ENCODE assay signal across 15 mouse cellular contexts in the genomic region with DNA sequence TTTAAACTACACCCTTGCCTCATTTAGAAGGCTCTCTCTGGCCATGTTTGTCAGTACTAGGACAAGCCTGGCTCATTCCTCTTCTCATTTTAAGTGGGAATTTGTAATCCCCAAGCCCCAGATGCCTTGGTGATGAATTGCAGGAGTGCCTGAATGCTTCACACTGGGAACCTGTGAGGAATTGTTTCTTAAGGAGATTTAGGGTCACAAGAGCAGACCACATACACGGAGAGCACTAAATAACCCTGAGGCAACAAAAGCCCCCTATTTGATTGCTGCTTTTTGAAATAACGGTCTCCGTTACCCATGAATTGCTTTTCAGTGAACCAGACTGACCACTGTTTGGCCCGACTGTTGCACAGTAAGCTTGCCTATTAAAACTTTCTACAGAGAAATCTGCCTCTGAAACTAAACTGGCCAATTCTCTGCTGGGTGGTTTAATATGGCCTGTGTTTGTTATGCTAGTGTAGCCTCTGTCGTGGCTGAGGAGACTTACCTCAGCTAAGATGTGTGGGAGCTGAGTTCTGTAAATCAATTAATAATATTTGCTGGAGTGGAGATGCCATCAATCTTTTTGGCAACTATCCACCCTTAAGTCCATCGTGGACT.
DNase-seq lines count a peak whose midpoint lies in the region; ATAC-seq and TF ChIP-seq lines count a peak whose summit lies in the region.
"Had no signal": no experiment of that assay in that cellular context is flagged by ENCODE, and none has a peak within 500 bp of the region (broad histone marks: within the 10 kb centered on the region; RNA-seq: fewer than 3 reads in every experiment).

No protein-coding gene starts in this region.

- ATAC-seq in kidney, embryonic 16.5 days (ENCODE audit: low FRiP score, low TSS enrichment): peak; percentile 57; the same call in 1 of the 2 replicates
- ATAC-seq in hindbrain, embryonic 13.5 days (ENCODE audit: low FRiP score): peak; percentile 44; the same call in 1 of the 2 replicates
- peak; percentile 87 for ATAC-seq in neural tube, embryonic 13.5 days (ENCODE audit: low read depth)
- no peak for ATAC-seq in activated CD4-positive, CD25-positive, alpha-beta regulatory T cell, adult 4 months

- no peaks in the 10 kb centered on the region for H3K36me3 ChIP-seq in kidney, embryonic 16.5 days (ENCODE audit: insufficient read depth, low read length)
- no peaks in the 10 kb centered on the region for H3K36me3 ChIP-seq in kidney, adult 2 months (ENCODE audit: control insufficient read depth, insufficient read depth, low read length)
- no peaks in the 10 kb centered on the region for H3K36me3 ChIP-seq in hindbrain, embryonic 13.5 days
- H3K36me3 ChIP-seq in neural tube, embryonic 13.5 days: no peaks in the 10 kb centered on the region
- no peaks in the 10 kb centered on the region for H3K36me3 ChIP-seq in heart, adult 2 months (ENCODE audit: control insufficient read depth, insufficient read depth, low read length)
- H3K36me3 ChIP-seq: heart, embryonic 15.5 days; lung, embryonic 15.5 days had no signal

- no peak overlapping the region for H3K9ac ChIP-seq in kidney, embryonic 16.5 days (replicated peaks; ENCODE audit: low read length)
- no peak overlapping the region for H3K9ac ChIP-seq in hindbrain, embryonic 13.5 days
- no peak overlapping the region for H3K9ac ChIP-seq in neural tube, embryonic 13.5 days
- no peak overlapping the region for H3K9ac ChIP-seq in heart, adult 2 months (ENCODE audit: low read depth, low read length)
- H3K9ac ChIP-seq: heart, embryonic 15.5 days; lung, embryonic 15.5 days had no signal

- intact Hi-C loops in heart, adult 2 months (cut with DNase I): no loop called here

- WGBS in kidney, embryonic 16.5 days: 18% methylated on average over 6 of the region's 6 CpGs
- WGBS in kidney, adult 2 months: 35% methylated on average over 6 of the region's 6 CpGs
- WGBS in hindbrain, embryonic 13.5 days: 11% methylated on average over 6 of the region's 6 CpGs
- WGBS in neural tube, embryonic 13.5 days: 4% methylated on average over 6 of the region's 6 CpGs
- WGBS in heart, adult 2 months: 76% methylated on average over 6 of the region's 6 CpGs

- H3K4me1 ChIP-seq in kidney, embryonic 16.5 days (ENCODE audit: insufficient read depth, low read length): no peaks in the 10 kb centered on the region
- no peaks in the 10 kb centered on the region for H3K4me1 ChIP-seq in kidney, adult 2 months (ENCODE audit: control insufficient read depth, insufficient read depth, low read length)
- H3K4me1 ChIP-seq in hindbrain, embryonic 13.5 days (replicated peaks): peaks cover 13% of the 10 kb centered on the region
- H3K4me1 ChIP-seq in neural tube, embryonic 13.5 days (replicated peaks): peaks cover 18% of the 10 kb centered on the region
- H3K4me1 ChIP-seq in heart, adult 2 months (ENCODE audit: control insufficient read depth, insufficient read depth, low read length): no peaks in the 10 kb centered on the region
- H3K4me1 ChIP-seq: heart, embryonic 15.5 days; lung, embryonic 15.5 days; megakaryocyte, embryonic 14.5 days had no signal

- TF ChIP-seq CTCF in kidney, adult 2 months (conservative IDR thresholded peaks at IDR 0.05; ENCODE audit: insufficient read depth, insufficient read length, low read depth, low read length): no peak
- no peak for TF ChIP-seq CTCF in heart, adult 2 months (IDR thresholded peaks at IDR 0.05)

- DNase-seq in kidney, adult 2 months: no peak
- DNase-seq in embryo, embryonic 11 days: peak; percentile 71
- no peak for DNase-seq in heart, adult 2 months
- no peak for DNase-seq in urinary bladder, adult 18-20 months (ENCODE audit: low spot score in 2 of 2)
- DNase-seq: cerebellum, postnatal 36 days; kidney, adult 18-20 months; layer of hippocampus, postnatal 36 days; spleen, adult 18-20 months had no signal

- no peaks in the 10 kb centered on the region for H3K9me3 ChIP-seq in kidney, embryonic 16.5 days (ENCODE audit: low read length)
- H3K9me3 ChIP-seq in hindbrain, embryonic 13.5 days: no peaks in the 10 kb centered on the region
- no peaks in the 10 kb centered on the region for H3K9me3 ChIP-seq in neural tube, embryonic 13.5 days
- H3K9me3 ChIP-seq: heart, embryonic 15.5 days; lung, embryonic 15.5 days had no signal

- TF ChIP-seq POLR2A in kidney, adult 2 months (IDR thresholded peaks at IDR 0.05; ENCODE audit: low read depth, low read length): no peak
- TF ChIP-seq POLR2A in heart, adult 2 months (IDR thresholded peaks at IDR 0.05; ENCODE audit: insufficient read depth, low read depth, low read length): no peak

- no peak for TF ChIP-seq EP300 in heart, adult 2 months (IDR thresholded peaks at IDR 0.05; ENCODE audit: insufficient read depth, low read depth, low read length)

- no peak overlapping the region for H3K4me3 ChIP-seq in kidney, embryonic 16.5 days (ENCODE audit: low read length)
- no peak overlapping the region for H3K4me3 ChIP-seq in kidney, adult 2 months (ENCODE audit: insufficient read depth, low read depth, low read length)
- H3K4me3 ChIP-seq in hindbrain, embryonic 13.5 days: no peak overlapping the region
- no peak overlapping the region for H3K4me3 ChIP-seq in neural tube, embryonic 13.5 days
- no peak overlapping the region for H3K4me3 ChIP-seq in heart, adult 2 months
- H3K4me3 ChIP-seq: heart, embryonic 15.5 days; lung, embryonic 15.5 days; megakaryocyte, embryonic 14.5 days had no signal

- H3K4me2 ChIP-seq in kidney, embryonic 16.5 days (replicated peaks; ENCODE audit: low read depth, low read length): no peak overlapping the region
- H3K4me2 ChIP-seq in hindbrain, embryonic 13.5 days: no peak overlapping the region
- no peak overlapping the region for H3K4me2 ChIP-seq in neural tube, embryonic 13.5 days
- H3K4me2 ChIP-seq: heart, embryonic 15.5 days; lung, embryonic 15.5 days had no signal

- H3K27me3 ChIP-seq in kidney, embryonic 16.5 days (ENCODE audit: insufficient read depth, low read length): no peaks in the 10 kb centered on the region
- H3K27me3 ChIP-seq in kidney, adult 2 months (replicated peaks; ENCODE audit: control insufficient read depth, insufficient read depth, low read length): no peaks in the 10 kb centered on the region
- no peaks in the 10 kb centered on the region for H3K27me3 ChIP-seq in hindbrain, embryonic 13.5 days
- no peaks in the 10 kb centered on the region for H3K27me3 ChIP-seq in neural tube, embryonic 13.5 days
- no peaks in the 10 kb centered on the region for H3K27me3 ChIP-seq in heart, adult 2 months (ENCODE audit: control insufficient read depth, insufficient read depth, low read length)
- H3K27me3 ChIP-seq: heart, embryonic 15.5 days; lung, embryonic 15.5 days; megakaryocyte, embryonic 14.5 days had no signal

- H3K27ac ChIP-seq in kidney, embryonic 16.5 days (ENCODE audit: low read length): no peak overlapping the region
- no peak overlapping the region for H3K27ac ChIP-seq in kidney, adult 2 months (ENCODE audit: insufficient read depth, low read depth, low read length)
- no peak overlapping the region for H3K27ac ChIP-seq in hindbrain, embryonic 13.5 days
- H3K27ac ChIP-seq in neural tube, embryonic 13.5 days (replicated peaks): no peak overlapping the region
- no peak overlapping the region for H3K27ac ChIP-seq in heart, adult 2 months
- H3K27ac ChIP-seq: heart, embryonic 15.5 days; lung, embryonic 15.5 days had no signal

- no peaks in the 10 kb centered on the region for H3K79me2 ChIP-seq in heart, adult 2 months (replicated peaks; ENCODE audit: control insufficient read depth, insufficient read depth, low read length)
